Mouse (Mus musculus) embryo, embryonic 10 days (tissue): ENCODE data around the gene Msh2.
"Not testable (repeated sequence)": the region's sequence is repeated elsewhere in the genome, so short reads cannot be mapped to it uniquely, and the experiment has no call there.

Experiments
- DNase-seq: peaks from one replicate; pipeline ENCODE4 v3.0.0-alpha.2; 2015; ENCODE audit warnings: low spot score

Gene Msh2

DNA sequence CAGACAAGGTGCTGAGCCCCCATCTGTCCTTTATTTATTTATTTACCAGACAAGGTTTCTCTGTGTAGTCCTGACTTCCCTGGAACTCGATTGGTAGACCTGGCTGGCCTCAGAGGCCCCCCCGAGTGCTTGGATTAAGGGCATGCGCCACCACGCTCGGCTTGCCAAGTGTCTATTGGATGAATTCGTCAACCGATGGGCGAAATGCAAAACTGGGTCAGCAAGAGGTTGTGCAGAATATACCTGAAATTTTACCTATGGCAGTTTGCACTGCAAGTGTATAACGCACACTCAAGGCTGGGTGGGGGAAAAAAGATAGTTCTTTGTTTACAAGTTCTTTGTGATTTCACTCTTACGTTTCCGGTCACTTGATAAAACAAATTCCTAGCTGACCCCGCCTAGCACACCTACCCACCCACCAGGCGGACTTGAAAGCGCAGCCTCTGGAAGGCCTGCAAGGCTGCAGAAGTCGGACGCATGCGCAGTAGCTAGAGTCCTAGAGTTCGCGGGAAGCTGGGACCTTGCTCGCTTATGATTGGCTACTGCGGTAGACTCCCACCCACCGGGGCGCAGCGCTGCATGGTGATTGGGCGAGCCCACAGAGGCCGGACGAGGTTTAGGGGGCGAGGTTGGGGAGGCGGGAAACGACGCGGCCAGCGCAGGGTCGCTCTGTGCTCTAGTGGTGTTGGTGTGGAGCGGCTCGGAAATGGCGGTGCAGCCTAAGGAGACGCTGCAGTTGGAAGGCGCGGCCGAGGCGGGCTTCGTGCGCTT lies at the start of gene Msh2:
TSS of gene Msh2 (plus strand) at position 441 of the 771 bp plus-strand sequence.
- DNase-seq = peak; percentile 100

DNA sequence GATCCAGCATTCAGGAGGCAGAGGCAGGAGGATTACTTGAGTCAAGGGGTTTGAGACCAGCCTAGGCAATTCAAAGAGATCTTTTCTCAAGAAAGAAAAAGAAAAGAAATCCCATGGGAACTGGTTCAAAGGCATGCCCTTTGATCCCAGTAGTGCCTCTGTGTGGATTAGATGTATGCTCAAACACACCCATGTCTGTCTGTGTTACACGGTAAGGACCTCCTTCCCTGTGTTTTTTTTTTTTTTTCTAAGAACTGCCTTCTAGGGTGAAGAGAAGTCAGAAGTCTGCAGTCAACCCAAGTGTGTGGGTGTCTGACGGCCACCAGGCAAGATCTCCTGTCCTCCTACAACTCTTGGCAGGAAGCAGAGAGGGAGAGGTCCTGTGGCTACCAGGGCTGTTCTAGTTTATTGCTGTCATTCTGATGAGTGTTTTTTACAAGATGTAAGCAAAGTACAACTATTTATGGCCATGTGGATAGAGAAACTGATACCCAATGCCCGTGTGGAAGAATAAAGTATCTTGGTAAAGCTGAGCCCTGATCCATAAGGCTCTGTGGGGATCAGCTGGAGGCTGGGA lies 46.5 kb upstream of the Msh2 start:
- DNase-seq = no peak

DNA sequence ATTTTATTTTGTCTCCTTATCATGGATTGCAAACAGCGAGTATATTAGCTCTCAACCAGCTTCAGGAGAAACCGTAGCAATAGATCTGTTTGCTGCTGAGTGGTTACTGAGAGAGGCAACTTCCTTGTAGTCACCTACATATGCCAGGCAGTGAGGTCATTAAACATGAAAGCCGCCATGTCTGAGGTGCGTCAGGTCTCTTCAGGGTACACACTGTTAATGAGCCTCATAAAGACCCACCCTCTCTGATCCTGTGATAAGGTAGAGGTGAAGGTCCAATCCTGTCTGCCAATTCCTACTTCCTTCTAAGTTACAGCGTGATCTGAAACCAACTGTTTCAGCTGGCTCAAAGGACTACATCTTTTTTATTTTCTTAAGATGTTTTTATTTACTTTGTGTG lies 44.0 kb upstream of the Msh2 start:
- DNase-seq = no peak

GRCm38 (mm10) chr17:87628706-87629105 lies 43.4 kb upstream of the Msh2 start:
- no peak for DNase-seq

DNA sequence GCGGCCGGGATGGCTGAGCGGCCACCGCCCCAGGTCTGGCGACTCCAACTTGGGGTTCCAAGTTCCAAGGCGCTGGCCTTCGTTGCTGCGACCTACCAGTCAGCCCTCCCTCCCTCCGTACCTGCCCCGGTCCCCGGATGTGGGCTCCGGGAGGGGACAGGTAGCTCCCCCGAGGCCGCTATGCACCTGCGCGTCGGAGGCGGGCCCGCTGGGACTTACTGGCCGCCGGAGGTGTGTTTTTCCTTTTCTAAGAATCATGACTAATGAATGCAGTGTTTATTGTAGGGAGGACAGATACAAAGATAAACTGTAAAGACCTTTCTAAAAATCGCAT lies 35.1 kb upstream of the Msh2 start:
- no peak for DNase-seq

GRCm38 (mm10) chr17:87639242-87639641 lies 32.9 kb upstream of the Msh2 start:
- DNase-seq = no peak

DNA sequence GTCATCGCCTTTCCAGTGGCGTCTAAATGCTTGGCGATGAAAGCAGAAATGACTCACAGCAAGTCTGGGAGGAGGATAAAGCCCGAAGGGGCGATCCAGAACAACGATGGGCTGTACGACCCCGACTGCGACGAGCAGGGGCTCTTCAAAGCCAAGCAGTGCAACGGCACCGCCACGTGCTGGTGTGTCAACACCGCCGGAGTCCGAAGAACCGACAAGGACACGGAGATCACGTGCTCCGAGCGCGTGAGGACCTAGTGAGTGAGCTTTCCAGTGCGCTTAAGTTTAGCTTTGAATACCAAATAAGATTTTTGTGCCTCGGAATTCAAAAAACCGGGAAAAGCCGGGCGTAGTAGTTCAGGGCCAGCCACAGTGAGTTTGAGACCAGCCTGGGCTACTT lies 31.9 kb upstream of the Msh2 start:
- no peak for DNase-seq

DNA sequence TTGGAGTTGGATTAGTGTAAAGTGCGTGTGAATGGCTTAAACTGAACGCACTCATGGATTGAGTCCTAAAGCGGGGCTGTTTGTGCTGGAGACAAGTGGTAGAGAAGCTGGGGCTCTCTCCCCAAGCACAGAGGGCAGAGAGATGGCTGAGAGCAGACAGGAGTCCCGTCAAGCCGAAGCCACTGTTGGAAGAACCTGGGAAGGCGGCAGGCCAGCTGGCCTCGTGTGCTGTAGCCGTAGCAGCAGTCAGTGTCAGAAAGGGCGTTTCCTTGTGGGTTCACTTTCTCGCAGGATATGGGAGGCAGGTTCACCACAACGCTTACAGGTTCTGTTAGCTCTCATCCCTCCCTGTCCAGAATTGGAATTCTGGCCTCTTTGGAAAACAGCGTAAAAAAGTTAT lies 31.1 kb upstream of the Msh2 start:
- DNase-seq = no peak

- no peak for DNase-seq
Measured at GRCm38 (mm10) chr17:87642744-87643143, 29.4 kb upstream of the Msh2 start.

GRCm38 (mm10) chr17:87655616-87656015 lies 16.5 kb upstream of the Msh2 start:
- DNase-seq = not testable (repeated sequence)

DNA sequence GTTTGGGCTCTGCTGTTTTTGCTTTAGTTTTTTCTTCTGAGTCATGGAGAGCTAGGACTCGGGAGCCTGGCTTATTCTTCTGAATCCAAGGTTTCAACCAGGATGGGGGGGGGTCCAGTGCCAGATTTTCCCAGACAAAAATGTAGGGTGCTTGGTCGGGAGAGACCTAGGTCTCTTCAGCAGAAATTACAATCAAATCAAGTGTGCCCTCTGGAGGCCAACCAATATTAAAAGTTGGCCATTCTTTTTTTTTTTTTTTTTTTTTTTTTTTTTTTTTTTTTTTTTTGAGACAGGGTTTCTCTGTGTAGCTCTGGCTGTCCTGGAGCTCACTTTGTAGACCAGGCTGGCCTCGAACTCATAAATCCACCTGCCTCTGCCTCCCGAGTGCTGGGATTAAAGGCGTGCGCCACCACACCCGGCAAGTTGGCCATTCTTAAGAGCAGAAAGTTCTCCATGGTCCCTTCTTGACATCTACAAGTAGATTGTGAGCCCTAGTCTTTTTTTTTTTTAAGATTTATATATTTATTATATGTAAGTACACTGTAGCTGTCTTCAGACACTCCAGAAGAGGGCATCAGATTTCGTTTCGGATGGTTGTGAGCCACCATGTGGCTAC lies 10.1 kb upstream of the Msh2 start:
- not testable (repeated sequence) for DNase-seq

- no peak for DNase-seq
Measured at GRCm38 (mm10) chr17:87664238-87664637, 7.9 kb upstream of the Msh2 start.

DNA sequence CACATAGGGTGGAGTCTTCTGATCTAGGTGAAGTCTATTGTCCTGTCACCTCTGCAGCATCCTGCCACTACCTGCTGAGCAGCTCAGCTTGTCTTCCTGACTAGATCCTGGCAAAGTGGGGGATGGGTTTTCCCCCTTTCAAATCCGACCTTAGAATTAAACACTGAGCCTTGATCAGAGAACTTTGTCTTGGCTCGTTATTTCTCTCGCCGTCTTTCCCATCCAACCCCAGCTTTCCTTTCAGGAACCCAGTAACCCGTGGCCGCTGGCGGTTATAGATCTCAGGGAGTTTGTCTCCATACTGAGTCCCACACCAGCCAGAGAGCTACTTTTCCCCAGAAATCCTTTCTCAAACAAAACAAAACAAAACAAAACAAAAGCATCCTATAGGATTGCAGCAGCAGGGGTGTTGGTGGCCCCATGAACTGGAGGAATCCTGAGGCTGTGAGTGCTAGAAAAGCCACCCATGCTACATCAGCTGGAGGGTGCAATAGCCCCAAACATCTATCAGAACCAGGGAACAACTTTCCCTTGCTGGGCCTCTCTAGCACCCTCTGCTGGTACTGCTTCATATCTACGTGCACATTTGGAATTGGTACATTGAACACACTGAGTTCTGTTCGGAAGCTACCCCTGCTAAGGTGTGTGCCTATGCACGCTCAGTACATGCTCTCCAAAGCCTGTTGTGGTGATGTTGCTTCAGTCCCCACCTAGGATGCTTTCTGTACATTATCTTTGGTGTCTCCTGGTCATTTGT lies 6.9 kb upstream of the Msh2 start:
- peak; percentile 61 for DNase-seq

DNA sequence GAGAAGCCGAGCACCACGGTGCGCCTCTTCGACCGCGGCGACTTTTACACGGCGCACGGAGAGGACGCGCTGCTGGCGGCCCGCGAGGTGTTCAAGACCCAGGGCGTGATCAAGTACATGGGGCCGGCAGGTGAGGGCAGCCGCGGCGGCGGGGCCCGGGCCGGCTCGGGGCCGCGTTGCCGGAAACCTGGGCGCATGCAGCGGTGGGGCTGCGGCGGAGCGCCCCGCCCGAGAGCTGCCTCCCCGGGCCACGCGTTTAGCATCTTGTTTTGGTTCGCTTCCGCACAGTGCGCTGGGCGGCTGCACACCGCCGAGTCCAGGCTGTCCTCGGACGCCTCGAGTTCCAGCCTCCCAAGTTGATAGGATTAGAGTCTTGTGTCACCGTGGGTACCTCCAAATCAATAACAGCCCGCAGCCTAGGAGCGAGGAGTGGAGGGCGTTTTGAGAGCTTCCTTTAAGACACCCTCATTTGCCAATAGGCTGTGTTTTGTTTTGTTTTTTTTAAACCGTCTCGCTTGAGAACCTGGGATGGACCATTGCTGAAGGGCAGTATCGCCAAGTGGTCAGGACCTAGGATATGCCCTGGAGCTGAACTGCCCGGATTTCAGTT lies 652 bp downstream of the Msh2 start:
- DNase-seq = peak; percentile 54

- DNase-seq = peak; percentile 16
Measured at GRCm38 (mm10) chr17:87676916-87677474, 4.9 kb downstream of the Msh2 start.

DNA sequence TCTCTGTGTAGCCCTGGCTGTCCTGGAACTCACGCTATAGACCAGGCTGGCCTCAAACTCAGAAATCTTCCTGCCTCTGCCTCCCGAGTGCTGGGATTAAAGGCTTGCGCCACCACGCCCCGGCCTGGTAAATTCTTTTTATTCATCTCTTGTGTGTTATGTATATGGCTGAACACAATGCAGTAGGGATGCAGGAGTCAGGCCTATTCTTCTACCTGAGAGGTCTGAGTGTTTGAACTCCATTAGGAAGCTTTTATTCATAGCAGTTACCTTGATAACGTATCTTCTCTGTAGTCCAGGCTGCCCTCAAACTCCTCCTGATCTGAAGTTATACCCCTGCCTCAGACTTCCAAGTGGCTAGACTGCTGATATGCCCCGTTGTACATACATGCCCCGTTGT lies 5.5 kb downstream of the Msh2 start:
- no peak for DNase-seq

- no peak for DNase-seq
Measured at GRCm38 (mm10) chr17:87689217-87689616, 17.1 kb downstream of the Msh2 start.

DNA sequence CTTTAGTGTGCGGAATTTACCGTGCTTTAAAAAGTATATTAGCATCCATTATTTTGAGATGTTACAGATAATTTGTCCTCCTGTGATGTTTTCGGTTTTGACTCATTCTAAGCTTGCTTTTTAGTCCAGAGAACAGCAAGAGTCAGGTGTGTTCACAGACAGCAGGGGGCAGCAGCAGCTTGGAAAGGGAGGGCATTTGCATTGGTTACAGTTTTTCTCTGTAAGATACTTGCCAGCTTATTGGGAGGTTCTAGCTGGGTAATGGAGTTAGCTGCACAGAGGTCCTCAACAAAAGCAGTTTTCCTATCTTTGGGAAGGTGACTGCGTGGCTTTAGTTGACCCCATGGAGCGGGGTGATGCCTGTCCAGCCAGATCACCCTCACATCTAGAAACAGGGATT lies 19.8 kb downstream of the Msh2 start:
- DNase-seq = peak; percentile 66

GRCm38 (mm10) chr17:87695874-87696465 lies 23.8 kb downstream of the Msh2 start:
- no peak for DNase-seq

DNA sequence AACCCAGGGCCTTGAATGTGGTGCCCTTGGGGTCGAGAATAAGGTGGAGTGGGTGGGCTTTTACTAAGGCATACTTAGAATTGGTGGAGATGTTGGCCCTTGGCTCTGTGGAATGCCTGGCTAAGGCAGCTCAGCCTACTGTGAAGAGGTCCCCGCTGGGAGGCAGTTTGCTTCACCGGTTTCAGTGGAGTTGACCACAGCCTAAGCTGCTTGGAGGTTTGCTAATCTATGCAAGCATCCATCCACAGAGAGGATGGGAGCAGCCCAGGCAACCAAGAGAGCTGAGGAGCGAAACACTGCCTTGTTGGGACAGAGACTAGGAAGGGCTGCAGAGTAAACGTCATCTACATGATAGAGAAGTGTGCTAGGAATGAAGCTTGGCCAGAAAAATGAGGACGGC lies 24.7 kb downstream of the Msh2 start:
- DNase-seq = no peak

- DNase-seq = no peak
Measured at GRCm38 (mm10) chr17:87698996-87699765, 27.1 kb downstream of the Msh2 start.
